Mouse (Mus musculus): ENCODE data around the gene Myo9a. TPM values are rescaled to one million over a fixed set of nuclear protein-coding genes. Genes with fewer than 3 reads are reported as not detected.

Myo9a gene
- polyA plus RNA-seq, 1 experiment from 2014 or later, result 28.1 TPM

GRCm38 (mm10) chr9:59941885-59942350, 191.2 kb downstream of the Myo9a start:
- no peaks in the 10 kb centered on the region for H3K9me3 ChIP-seq
- no peaks in the 10 kb centered on the region for H3K4me1 ChIP-seq
- H3K4me2 ChIP-seq, result no peak overlapping the region
- H3K4me3 ChIP-seq, result no peak overlapping the region
- no peaks in the 10 kb centered on the region for H3K27me3 ChIP-seq (replicated peaks)
- no peak overlapping the region for H3K27ac ChIP-seq
- 80% methylated on average over 9 of the region's 9 CpGs for WGBS
- no peak overlapping the region for H3K9ac ChIP-seq
- H3K36me3 ChIP-seq (replicated peaks), result no peaks in the 10 kb centered on the region
- ATAC-seq (replicated peaks), result no peak

DNA sequence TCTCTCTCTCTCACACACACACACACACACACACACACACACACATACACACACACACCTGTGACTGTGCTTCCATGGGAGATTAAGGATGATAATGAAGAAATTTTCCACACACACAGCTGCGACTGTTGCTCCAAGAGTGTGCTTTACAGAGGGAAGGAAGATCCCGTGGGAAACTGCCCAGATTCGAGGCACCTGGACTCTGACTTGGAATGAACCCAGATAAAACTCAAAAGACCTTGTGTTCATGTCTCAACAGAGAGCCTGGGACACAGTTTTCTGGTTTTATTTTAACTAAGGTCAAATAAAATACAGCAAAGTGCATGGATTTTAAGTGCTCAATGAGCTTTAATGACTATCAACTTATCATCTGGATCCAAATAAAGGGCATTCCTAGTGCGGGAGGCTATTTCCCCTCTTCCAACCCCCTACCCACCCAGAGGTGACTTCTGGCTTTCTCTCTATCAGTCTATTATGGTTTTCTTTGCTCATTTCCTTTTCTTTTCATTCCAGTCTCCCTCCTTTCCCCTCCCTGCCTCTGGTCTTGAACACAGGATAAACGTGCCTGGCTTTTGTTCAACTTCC, 191.9 kb downstream of the Myo9a start:
- 64% methylated on average over 5 of the region's 5 CpGs for WGBS
- H3K27ac ChIP-seq, result no peak overlapping the region
- H3K4me3 ChIP-seq, result no peak overlapping the region
- no peaks in the 10 kb centered on the region for H3K36me3 ChIP-seq (replicated peaks)
- H3K4me1 ChIP-seq, result no peaks in the 10 kb centered on the region
- H3K4me2 ChIP-seq, result no peak overlapping the region
- ATAC-seq (replicated peaks), result no peak
- no peak overlapping the region for H3K9ac ChIP-seq
- H3K27me3 ChIP-seq (replicated peaks), result no peaks in the 10 kb centered on the region
- no peaks in the 10 kb centered on the region for H3K9me3 ChIP-seq

DNA sequence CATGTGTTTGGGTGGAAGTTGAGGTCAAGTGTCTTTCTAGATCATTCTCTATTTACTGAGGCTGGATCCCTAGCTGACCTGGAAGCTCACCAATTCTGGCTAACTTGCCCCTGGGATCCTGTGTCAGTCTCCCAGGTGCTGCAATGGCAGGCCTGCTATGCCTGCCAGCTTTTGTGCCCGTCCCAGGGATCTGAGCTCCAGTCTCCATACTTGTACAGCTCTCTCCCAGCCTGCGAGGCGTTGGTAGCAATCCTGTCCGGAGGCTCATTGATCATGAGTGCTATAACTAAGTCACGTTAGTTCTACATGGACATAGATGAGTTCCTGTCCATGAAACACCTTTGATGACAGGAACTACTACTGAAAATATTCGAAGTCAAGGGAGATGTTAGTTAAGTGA, 193.1 kb downstream of the Myo9a start:
- Histone ChIP-seq H3K27ac (no peak overlapping the region), H3K9ac (no peak overlapping the region), H3K4me1 (no peaks in the 10 kb centered on the region), H3K27me3 (replicated peaks) (no peaks in the 10 kb centered on the region), H3K36me3 (replicated peaks) (no peaks in the 10 kb centered on the region), H3K4me2 (no peak overlapping the region), H3K9me3 (no peaks in the 10 kb centered on the region), H3K4me3 (no peak overlapping the region)
- 89% methylated on average over 6 of the region's 6 CpGs for WGBS
- no peak for ATAC-seq (replicated peaks)

GRCm38 (mm10) chr9:59945241-59945640, 194.5 kb downstream of the Myo9a start:
- Histone ChIP-seq H3K4me3 (no peak overlapping the region), H3K9ac (no peak overlapping the region), H3K27ac (no peak overlapping the region), H3K9me3 (no peaks in the 10 kb centered on the region), H3K27me3 (replicated peaks) (no peaks in the 10 kb centered on the region), H3K4me2 (no peak overlapping the region), H3K4me1 (no peaks in the 10 kb centered on the region), H3K36me3 (replicated peaks) (no peaks in the 10 kb centered on the region)
- WGBS, result 73% methylated on average over 3 of the region's 3 CpGs
- no peak for ATAC-seq (replicated peaks)

DNA sequence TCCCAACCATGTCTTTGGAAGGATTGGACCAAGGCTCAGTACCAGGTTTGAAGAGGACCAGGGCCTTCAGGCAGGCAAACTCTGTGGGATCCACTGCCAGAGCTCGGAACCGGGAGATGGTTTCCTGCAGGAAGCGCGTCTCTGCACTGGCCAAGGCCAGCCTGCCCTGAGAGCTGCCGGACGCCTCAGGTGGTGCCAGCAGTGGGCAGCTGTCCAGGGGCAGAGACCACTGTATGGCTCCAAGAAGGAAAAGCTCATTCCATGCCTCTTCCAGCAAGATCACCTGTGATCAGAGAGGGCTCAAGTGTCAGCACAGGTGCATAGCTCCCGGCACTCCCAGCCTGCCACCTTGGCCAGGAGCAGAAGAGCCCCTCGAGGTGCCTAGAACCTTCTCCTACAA, 196.6 kb downstream of the Myo9a start:
- Histone ChIP-seq H3K9ac (no peak overlapping the region), H3K36me3 (replicated peaks) (no peaks in the 10 kb centered on the region), H3K4me2 (no peak overlapping the region), H3K4me3 (no peak overlapping the region), H3K4me1 (no peaks in the 10 kb centered on the region), H3K9me3 (no peaks in the 10 kb centered on the region), H3K27ac (no peak overlapping the region), H3K27me3 (replicated peaks) (no peaks in the 10 kb centered on the region)
- no peak for ATAC-seq (replicated peaks)
- WGBS, result 84% methylated on average over 8 of the region's 8 CpGs

DNA sequence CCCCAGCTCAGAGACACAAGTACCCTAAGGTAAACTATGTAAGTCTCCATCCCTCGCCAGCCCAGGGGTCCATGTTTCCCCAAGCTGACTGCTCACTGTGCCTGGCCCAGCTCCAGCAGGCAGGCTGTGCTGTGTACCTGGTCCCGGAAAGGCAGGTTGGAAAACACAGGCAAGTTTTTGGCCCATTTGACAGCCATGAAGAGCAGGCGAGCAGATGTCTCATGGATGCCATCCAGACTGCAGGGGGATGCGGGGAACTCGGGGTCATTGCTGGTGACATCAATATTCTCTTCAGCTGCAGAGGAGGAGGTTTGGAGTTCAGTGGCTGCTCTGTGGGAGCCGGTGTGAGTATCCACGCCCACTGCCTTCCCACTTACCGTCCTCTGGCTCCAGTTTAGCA, 197.5 kb downstream of the Myo9a start:
- Histone ChIP-seq H3K27ac (no peak overlapping the region), H3K27me3 (replicated peaks) (no peaks in the 10 kb centered on the region), H3K4me2 (no peak overlapping the region), H3K4me1 (no peaks in the 10 kb centered on the region), H3K9me3 (no peaks in the 10 kb centered on the region), H3K4me3 (no peak overlapping the region), H3K9ac (no peak overlapping the region), H3K36me3 (replicated peaks) (no peaks in the 10 kb centered on the region)
- 72% methylated on average over 8 of the region's 8 CpGs for WGBS
- ATAC-seq (replicated peaks), result no peak

DNA sequence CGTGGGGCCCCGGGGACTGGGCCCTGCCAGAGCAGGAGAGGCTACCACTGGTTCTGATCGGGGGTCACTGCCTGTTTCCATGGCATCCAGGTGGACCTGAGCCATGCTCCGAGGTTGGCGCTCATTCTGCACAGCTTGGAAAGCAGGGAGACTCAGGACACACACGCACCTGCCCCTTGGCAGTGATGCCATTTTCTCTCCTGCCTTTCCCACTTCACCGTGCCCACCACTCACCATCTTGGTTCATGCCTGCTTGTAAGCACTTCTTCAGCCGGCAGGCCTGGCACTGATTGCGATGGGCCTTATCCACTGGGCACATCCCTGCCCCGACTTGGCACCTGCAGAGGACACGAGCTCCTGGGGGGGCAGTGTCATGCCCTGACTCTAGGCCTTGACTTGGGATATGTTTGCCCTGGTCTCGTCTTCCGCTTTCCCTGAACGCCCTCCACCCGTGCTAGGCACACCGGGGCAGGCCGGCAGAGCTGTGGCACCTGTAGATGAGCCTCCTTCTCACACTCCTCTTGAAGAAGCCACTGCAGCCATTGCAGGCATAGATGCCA, 198.1 kb downstream of the Myo9a start:
- no peaks in the 10 kb centered on the region for H3K9me3 ChIP-seq
- no peak overlapping the region for H3K27ac ChIP-seq
- H3K27me3 ChIP-seq (replicated peaks), result no peaks in the 10 kb centered on the region
- H3K36me3 ChIP-seq (replicated peaks), result no peaks in the 10 kb centered on the region
- WGBS, result 92% methylated on average over 17 of the region's 17 CpGs
- no peak for ATAC-seq (replicated peaks)
- no peak overlapping the region for H3K9ac ChIP-seq
- H3K4me2 ChIP-seq, result no peak overlapping the region
- H3K4me1 ChIP-seq, result no peaks in the 10 kb centered on the region
- H3K4me3 ChIP-seq, result no peak overlapping the region

- no peak for ATAC-seq (replicated peaks)
- no peaks in the 10 kb centered on the region for H3K4me1 ChIP-seq
- no peaks in the 10 kb centered on the region for H3K9me3 ChIP-seq
- H3K36me3 ChIP-seq (replicated peaks), result no peaks in the 10 kb centered on the region
- no peaks in the 10 kb centered on the region for H3K27me3 ChIP-seq (replicated peaks)
- no peak overlapping the region for H3K4me2 ChIP-seq
- no peak overlapping the region for H3K27ac ChIP-seq
- H3K9ac ChIP-seq, result no peak overlapping the region
- H3K4me3 ChIP-seq, result no peak overlapping the region
- WGBS, result 91% methylated on average over 6 of the region's 6 CpGs
These were observed 198.8 kb downstream of the Myo9a start for GRCm38 (mm10) chr9:59949511-59949910.

DNA sequence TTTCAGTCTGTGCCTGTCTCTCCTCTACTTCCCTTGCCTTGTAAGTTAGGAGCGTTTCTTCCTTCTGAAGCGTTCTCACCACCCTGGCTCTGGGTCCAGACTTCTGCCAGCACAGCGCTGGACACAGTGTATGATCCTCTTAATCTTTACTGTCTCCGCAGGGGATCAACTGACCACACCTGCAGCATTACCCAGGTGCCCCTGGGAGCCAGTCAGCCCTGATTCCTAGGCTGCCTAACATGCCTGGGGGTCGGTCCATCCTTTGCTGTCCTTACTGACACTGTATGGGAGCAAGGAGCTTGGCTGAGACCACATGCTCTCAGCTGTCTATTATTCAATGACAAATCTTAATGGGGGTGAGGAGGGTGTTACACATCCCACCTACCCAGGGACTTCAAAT, 199.3 kb downstream of the Myo9a start:
- no peak overlapping the region for H3K9ac ChIP-seq
- ATAC-seq (replicated peaks), result no peak
- H3K36me3 ChIP-seq (replicated peaks), result no peaks in the 10 kb centered on the region
- WGBS, result 83% methylated on average over 5 of the region's 5 CpGs
- no peak overlapping the region for H3K4me2 ChIP-seq
- no peaks in the 10 kb centered on the region for H3K4me1 ChIP-seq
- H3K4me3 ChIP-seq, result no peak overlapping the region
- no peaks in the 10 kb centered on the region for H3K27me3 ChIP-seq (replicated peaks)
- H3K9me3 ChIP-seq, result no peaks in the 10 kb centered on the region
- H3K27ac ChIP-seq, result no peak overlapping the region

DNA sequence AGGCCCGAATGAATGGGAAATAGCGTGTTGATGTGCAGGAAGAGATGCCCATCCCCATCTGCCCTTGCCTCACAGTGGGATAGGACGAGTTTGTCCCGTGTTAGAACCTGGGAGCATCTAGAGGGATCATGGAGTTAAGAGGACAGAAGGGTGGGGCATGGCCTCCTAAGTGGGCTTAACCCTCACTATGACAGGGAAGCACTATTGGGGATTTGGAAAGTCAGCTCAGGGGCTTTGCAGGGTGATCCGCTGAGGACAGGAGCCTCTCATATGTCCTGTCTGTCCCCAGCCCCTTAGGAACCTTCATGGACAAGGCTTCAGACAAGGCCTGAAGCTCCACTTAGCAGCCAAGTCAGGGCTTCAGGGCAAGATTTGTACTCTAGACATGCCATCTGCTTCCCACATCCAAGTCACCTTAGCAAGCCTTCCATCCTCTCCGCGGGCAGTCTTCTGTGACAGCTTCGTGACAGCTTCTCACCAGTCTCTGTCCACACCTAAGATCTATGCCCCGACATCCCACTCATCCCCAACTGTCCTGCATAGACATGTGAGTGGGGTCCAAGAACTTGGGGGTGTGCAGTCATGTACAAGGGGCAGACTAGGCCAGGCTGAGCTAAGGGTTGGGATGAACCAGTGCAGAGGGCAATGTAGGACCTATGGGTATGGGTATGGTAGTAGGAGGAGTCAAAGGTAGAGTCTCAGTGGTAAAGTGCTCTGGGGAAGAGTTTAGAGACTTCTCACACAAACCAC, 200.5 kb downstream of the Myo9a start:
- H3K27ac ChIP-seq, result no peak overlapping the region
- no peak overlapping the region for H3K9ac ChIP-seq
- no peaks in the 10 kb centered on the region for H3K4me1 ChIP-seq
- ATAC-seq (replicated peaks), result no peak
- no peaks in the 10 kb centered on the region for H3K9me3 ChIP-seq
- H3K27me3 ChIP-seq (replicated peaks), result no peaks in the 10 kb centered on the region
- no peak overlapping the region for H3K4me3 ChIP-seq
- no peaks in the 10 kb centered on the region for H3K36me3 ChIP-seq (replicated peaks)
- no peak overlapping the region for H3K4me2 ChIP-seq
- WGBS, result 90% methylated on average over 9 of the region's 9 CpGs

DNA sequence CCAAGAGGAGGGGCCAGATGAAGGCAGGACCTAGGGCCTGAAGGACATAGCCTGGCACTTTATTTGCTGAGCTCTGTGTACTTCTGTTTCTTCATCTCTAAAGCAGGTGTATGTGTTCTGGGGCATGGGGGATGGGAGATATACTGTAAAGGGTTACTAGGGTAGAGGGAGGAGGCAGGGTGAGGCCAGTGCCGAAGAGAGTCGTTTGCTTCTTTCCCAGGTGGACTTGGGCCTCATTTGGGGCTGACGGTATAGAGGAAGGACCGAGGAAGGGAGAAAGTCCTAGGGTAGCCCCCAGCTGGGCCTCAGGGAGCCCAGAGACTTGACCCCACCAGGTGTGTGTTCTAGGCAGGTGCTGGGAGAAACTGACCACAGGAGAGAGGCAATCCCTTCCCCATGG, 201.2 kb downstream of the Myo9a start:
- H3K9me3 ChIP-seq, result no peaks in the 10 kb centered on the region
- WGBS, result 83% methylated on average over 4 of the region's 4 CpGs
- no peak overlapping the region for H3K9ac ChIP-seq
- H3K27me3 ChIP-seq (replicated peaks), result no peaks in the 10 kb centered on the region
- no peak overlapping the region for H3K27ac ChIP-seq
- ATAC-seq (replicated peaks), result no peak
- no peak overlapping the region for H3K4me2 ChIP-seq
- H3K36me3 ChIP-seq (replicated peaks), result no peaks in the 10 kb centered on the region
- H3K4me3 ChIP-seq, result no peak overlapping the region
- H3K4me1 ChIP-seq, result no peaks in the 10 kb centered on the region

GRCm38 (mm10) chr9:59952515-59953070, 201.9 kb downstream of the Myo9a start:
- no peaks in the 10 kb centered on the region for H3K9me3 ChIP-seq
- no peak for ATAC-seq (replicated peaks)
- 48% methylated on average over 8 of the region's 8 CpGs for WGBS
- H3K4me1 ChIP-seq, result no peaks in the 10 kb centered on the region
- no peaks in the 10 kb centered on the region for H3K27me3 ChIP-seq (replicated peaks)
- no peak overlapping the region for H3K4me3 ChIP-seq
- H3K4me2 ChIP-seq, result no peak overlapping the region
- no peaks in the 10 kb centered on the region for H3K36me3 ChIP-seq (replicated peaks)
- no peak overlapping the region for H3K9ac ChIP-seq
- H3K27ac ChIP-seq, result no peak overlapping the region
